Mouse (Mus musculus) megakaryocyte, embryonic 14.5 days (primary cell): ENCODE results near the gene Fam47c. TPM values are rescaled to one million over a fixed set of nuclear protein-coding genes. Genes with fewer than 3 reads are reported as not detected.

Experiments used
- H3K27me3 ChIP-seq: replicated peaks from 2 replicates; pipeline ENCODE3; 2012; ENCODE audit warnings: inconsistent platforms
- H3K36me3 ChIP-seq: replicated peaks from 2 replicates; pipeline ENCODE3; 2012; ENCODE audit warnings: low read length, inconsistent platforms, mixed read lengths
- H3K4me1 ChIP-seq: 2 replicates; pipeline ENCODE4 v1.6.1; 2012; ENCODE audit warnings: inconsistent platforms
- H3K4me3 ChIP-seq: replicated peaks from 2 replicates; pipeline ENCODE3; 2012; ENCODE audit warnings: moderate library complexity, mild to moderate bottlenecking, inconsistent platforms
- H3K9me3 ChIP-seq: 2 replicates; pipeline ENCODE4 v1.6.1; 2012; ENCODE audit warnings: inconsistent platforms
- FLI1 ChIP-seq: IDR thresholded peaks from 2 replicates; pipeline ENCODE4 v1.6.1; 2012; ENCODE audit warnings: low read length, inconsistent platforms, mixed read lengths
- GATA1 ChIP-seq: IDR thresholded peaks from 3 replicates; pipeline ENCODE4 v1.6.1; 2012; ENCODE audit warnings: mixed read lengths, low read length, inconsistent platforms, borderline replicate concordance
- polyA plus RNA-seq: library from polyadenylated mRNA; stranded (reverse); fragments of >175 nt; gene quantifications from 2 replicates; pipeline ENCODE4 v1.2.3, GENCODE M21; 2012; ENCODE audit warnings: low replicate concordance; ENCODE audit not compliant: insufficient read depth

Gene Fam47c
- polyA plus RNA-seq = not detected in 2 replicates

GRCm38 (mm10) chrX:78737463-78737862, at the start of gene Fam47c:
TSS of gene Fam47c (plus strand) at chrX:78737763.
- Histone ChIP-seq H3K36me3 (no peaks in the 10 kb centered on the region), H3K27me3 (no peaks in the 10 kb centered on the region), H3K9me3 (peaks cover 25% of the 10 kb centered on the region), H3K4me3 (no peak within 1 kb of the TSS), H3K4me1 (no peaks in the 10 kb centered on the region)
- TF ChIP-seq GATA1 = no peak
- TF ChIP-seq FLI1 = no peak

- Histone ChIP-seq H3K27me3 (no peaks in the 10 kb centered on the region), H3K4me1 (no peaks in the 10 kb centered on the region), H3K9me3 (0 out of 2 replicates have a peak, but pooled peaks cover 2% of the 10 kb centered on the region), H3K4me3 (no peak overlapping the region), H3K36me3 (no peaks in the 10 kb centered on the region)
- no peak for TF ChIP-seq GATA1
- no peak for TF ChIP-seq FLI1
Observed at GRCm38 (mm10) chrX:78769408-78769807, 31.8 kb downstream of the Fam47c start.

DNA sequence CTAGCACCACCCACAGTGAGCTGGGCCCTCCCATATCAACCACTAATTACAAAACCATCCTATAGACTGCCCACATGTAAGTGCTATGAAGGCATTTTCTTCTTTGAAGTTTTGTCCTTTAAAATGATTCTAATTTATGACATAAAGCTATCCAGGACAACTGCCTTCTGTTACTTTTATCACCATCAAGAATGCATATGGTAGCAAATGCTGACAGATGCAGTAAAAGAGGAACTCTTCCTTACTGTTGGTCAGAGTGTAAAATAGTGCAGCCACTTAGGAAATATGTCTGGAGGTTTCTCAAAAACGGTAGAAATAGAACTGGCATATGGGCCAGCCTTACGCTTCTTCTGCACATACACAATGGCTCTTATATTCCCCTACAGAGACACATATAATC, 39.5 kb downstream of the Fam47c start:
- H3K9me3 ChIP-seq = peaks cover 5% of the 10 kb centered on the region
- no peaks in the 10 kb centered on the region for H3K4me1 ChIP-seq
- no peak for TF ChIP-seq GATA1
- no peak for TF ChIP-seq FLI1
- H3K4me3 ChIP-seq = no peak overlapping the region
- no peaks in the 10 kb centered on the region for H3K36me3 ChIP-seq
- no peaks in the 10 kb centered on the region for H3K27me3 ChIP-seq

Other genes starting within 250 kb of the Fam47c start
- 0.19 and 0.49 TPM in 2 replicates for gene Prrg1, start 153.9 kb upstream of the Fam47c start, polyA plus RNA-seq